Mouse (Mus musculus): ENCODE data around the gene Ube2ql1.

DNA sequence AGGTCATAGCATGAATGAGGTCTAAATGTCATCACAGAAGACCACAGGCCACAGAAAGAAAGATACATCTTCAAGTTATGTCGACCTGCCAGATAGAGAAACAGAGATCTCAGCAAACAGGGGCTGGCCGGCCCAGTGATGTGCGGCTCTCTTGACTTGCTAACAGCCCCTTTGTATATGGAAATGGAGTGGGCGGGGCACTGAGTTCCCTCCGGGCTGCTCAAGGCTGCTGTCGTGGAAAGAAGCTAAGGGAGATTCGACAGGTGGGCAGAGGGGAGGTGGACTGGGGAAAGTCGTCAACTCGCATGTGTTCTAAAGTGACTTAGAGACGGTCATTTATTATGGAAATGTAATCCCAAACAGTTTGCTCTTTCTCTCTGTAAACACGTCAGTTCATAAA lies 36.2 kb downstream of the Ube2ql1 start:
- TF ChIP-seq POLR2A (IDR thresholded peaks at IDR 0.05; ENCODE audit: insufficient read depth, low read length) (no peak), CTCF (IDR thresholded peaks at IDR 0.05; ENCODE audit: low read depth, low read length) (no peak)
